Mouse (Mus musculus) ES-Bruce4 (cell line): ENCODE results near the gene C1ql4. TPM values are rescaled to one million over a fixed set of nuclear protein-coding genes. Genes with fewer than 3 reads are reported as not detected.
A peak's percentile ranks its signal among the peaks of the same experiment; 100 is the strongest.

Experiments used
- H3K27ac ChIP-seq: 2 replicates; pipeline ENCODE4 v1.5.1; 2012; ENCODE audit warnings: low read length, inconsistent platforms; ENCODE audit not compliant: insufficient read depth
- H3K27me3 ChIP-seq: 2 replicates; pipeline ENCODE4 v1.6.1; 2012; ENCODE audit warnings: mild to moderate bottlenecking, low read length, inconsistent platforms; ENCODE audit not compliant: control insufficient read depth, poor library complexity, insufficient read depth, severe bottlenecking
- H3K36me3 ChIP-seq: 2 replicates; pipeline ENCODE4 v1.6.1; 2012; ENCODE audit warnings: inconsistent platforms, mild to moderate bottlenecking, low read length, moderate library complexity; ENCODE audit not compliant: control insufficient read depth, poor library complexity, insufficient read depth, severe bottlenecking
- H3K4me1 ChIP-seq: one replicate; pipeline ENCODE4 v1.8.1; 2011; ENCODE audit warnings: low read length; ENCODE audit not compliant: control insufficient read depth, insufficient read depth
- H3K4me3 ChIP-seq: 2 replicates; pipeline ENCODE4 v1.5.1; 2011; ENCODE audit warnings: low read depth, mild to moderate bottlenecking, low read length
- H3K9ac ChIP-seq: 2 replicates; pipeline ENCODE4 v1.6.1; 2012; ENCODE audit warnings: low read depth, mild to moderate bottlenecking, inconsistent platforms; ENCODE audit not compliant: poor library complexity, severe bottlenecking
- H3K9me3 ChIP-seq: replicated peaks from 2 replicates; pipeline ENCODE4 v1.6.1; 2012; ENCODE audit warnings: mild to moderate bottlenecking, low read length, inconsistent platforms; ENCODE audit not compliant: control insufficient read depth, poor library complexity, insufficient read depth, severe bottlenecking
- CTCF ChIP-seq: IDR thresholded peaks from one replicate; pipeline ENCODE4 v1.8.1; 2011; ENCODE audit warnings: low read depth, low read length
- EP300 ChIP-seq: IDR thresholded peaks from 2 replicates; pipeline ENCODE4 v1.6.1; 2011; ENCODE audit warnings: low read depth, low read length; ENCODE audit not compliant: insufficient read depth
- POLR2A ChIP-seq: IDR thresholded peaks from one replicate; pipeline ENCODE4 v1.8.1; 2011; ENCODE audit warnings: low read length; ENCODE audit not compliant: insufficient read depth
- polyA plus RNA-seq: library from polyadenylated mRNA; stranded (reverse); fragments of >200 nt; gene quantifications from 2 replicates; pipeline ENCODE4 v1.2.4, GENCODE M21; 2011; ENCODE audit warnings: low read depth; ENCODE audit not compliant: missing spikeins, insufficient read depth, insufficient read length

The C1ql4 gene
- polyA plus RNA-seq, 1 experiment, result 0.96 TPM

GRCm38 (mm10) chr15:99039996-99040919, 47.4 kb downstream of the C1ql4 start:
- Histone ChIP-seq H3K27ac (no peak overlapping the region), H3K9ac (0 out of 2 replicates have a peak overlapping the region, but pooled peaks have one; percentile 1), H3K4me3 (no peak overlapping the region), H3K9me3 (no peaks in the 10 kb centered on the region), H3K36me3 (peaks cover 16% of the 10 kb centered on the region), H3K4me1 (peaks cover 6% of the 10 kb centered on the region), H3K27me3 (no peaks in the 10 kb centered on the region)
- no peak for TF ChIP-seq POLR2A
- TF ChIP-seq CTCF, result peak; percentile 64

DNA sequence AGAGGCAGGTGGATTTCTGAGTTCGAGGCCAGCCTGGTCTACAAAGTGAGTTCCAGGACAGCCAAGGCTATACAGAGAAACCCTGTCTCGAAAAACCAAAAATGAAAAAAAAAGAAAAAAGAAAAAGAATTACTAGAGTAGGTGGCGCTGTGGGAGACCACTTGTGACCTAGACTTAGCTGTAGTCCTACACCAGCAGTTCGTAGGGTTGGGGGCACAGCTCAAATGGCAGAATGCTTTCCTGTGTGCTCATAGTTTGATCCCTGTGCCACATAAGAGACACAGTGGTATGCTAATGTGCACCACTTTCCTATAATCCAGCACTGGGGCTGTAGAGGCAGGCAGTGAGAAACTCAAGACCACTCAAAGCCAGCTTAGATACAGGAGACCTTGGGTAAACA, 48.3 kb downstream of the C1ql4 start:
- peaks cover 4% of the 10 kb centered on the region for H3K4me1 ChIP-seq
- H3K4me3 ChIP-seq, result no peak overlapping the region
- H3K36me3 ChIP-seq, result peaks cover 26% of the 10 kb centered on the region
- H3K27ac ChIP-seq, result no peak overlapping the region
- H3K27me3 ChIP-seq, result no peaks in the 10 kb centered on the region
- TF ChIP-seq POLR2A (no peak), CTCF (no peak), EP300 (no peak)
- no peaks in the 10 kb centered on the region for H3K9me3 ChIP-seq
- no peak overlapping the region for H3K9ac ChIP-seq

DNA sequence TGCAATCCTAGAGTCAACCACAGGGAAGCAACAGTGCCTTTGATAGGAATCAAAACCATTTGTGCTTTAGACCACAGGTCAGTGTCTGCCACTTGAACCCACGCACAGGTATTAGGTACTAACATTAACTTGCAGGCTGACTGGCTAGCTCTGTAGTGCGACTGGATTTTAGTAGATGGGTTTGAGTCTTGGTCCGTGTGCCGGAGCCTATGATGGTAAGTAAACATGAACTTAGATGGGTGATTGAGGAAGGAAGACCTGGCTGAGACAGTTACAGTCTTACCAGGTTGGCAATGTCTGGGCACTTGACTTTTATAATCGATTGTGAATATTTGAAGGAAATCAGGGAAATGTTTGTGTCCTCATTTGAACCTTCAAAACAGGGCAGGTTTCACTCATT, 48.8 kb downstream of the C1ql4 start:
- Histone ChIP-seq H3K4me3 (no peak overlapping the region), H3K27me3 (no peaks in the 10 kb centered on the region), H3K4me1 (peaks cover 4% of the 10 kb centered on the region), H3K36me3 (peaks cover 28% of the 10 kb centered on the region), H3K9ac (no peak overlapping the region), H3K9me3 (no peaks in the 10 kb centered on the region), H3K27ac (peak overlapping the region; percentile 28; the same call in 1 of the 2 replicates)
- no peak for TF ChIP-seq CTCF
- TF ChIP-seq EP300, result no peak
- TF ChIP-seq POLR2A, result no peak

DNA sequence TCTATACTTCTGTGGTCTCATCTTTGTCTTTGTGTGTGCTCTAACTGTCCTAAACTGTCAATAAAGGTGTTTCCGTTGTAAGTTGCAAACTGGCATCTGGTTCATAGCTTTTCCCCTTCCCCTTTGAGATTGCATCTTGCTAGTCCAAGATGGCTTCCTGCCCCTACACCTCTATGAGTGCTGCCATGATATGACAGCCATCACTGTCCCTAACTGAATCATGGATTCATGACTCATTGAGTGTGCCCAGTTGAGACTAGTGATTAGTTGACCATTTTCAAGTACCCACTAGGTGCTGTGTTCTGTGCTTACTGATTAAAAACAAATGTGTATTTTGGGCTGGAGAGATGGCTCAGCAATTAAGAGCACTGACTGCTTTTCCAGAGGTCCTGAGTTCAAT, 49.6 kb downstream of the C1ql4 start:
- Histone ChIP-seq H3K36me3 (peaks cover 35% of the 10 kb centered on the region), H3K9ac (no peak overlapping the region), H3K27me3 (no peaks in the 10 kb centered on the region), H3K4me3 (no peak overlapping the region), H3K9me3 (no peaks in the 10 kb centered on the region), H3K27ac (no peak overlapping the region), H3K4me1 (peaks cover 4% of the 10 kb centered on the region)
- TF ChIP-seq POLR2A, result no peak
- no peak for TF ChIP-seq CTCF
- no peak for TF ChIP-seq EP300

GRCm38 (mm10) chr15:99036249-99036905, 51.2 kb downstream of the C1ql4 start:
- H3K27ac ChIP-seq, result no peak overlapping the region; the same call in 1 of the 2 replicates
- TF ChIP-seq POLR2A, result no peak
- no peak for TF ChIP-seq EP300

GRCm38 (mm10) chr15:99035431-99035830, 52.2 kb downstream of the C1ql4 start:
- Histone ChIP-seq H3K4me3 (no peak overlapping the region), H3K4me1 (peaks cover 4% of the 10 kb centered on the region), H3K27ac (no peak overlapping the region), H3K9me3 (no peaks in the 10 kb centered on the region), H3K36me3 (peaks cover 43% of the 10 kb centered on the region), H3K27me3 (no peaks in the 10 kb centered on the region), H3K9ac (no peak overlapping the region)
- TF ChIP-seq CTCF (no peak), POLR2A (no peak), EP300 (no peak)

More at GRCm38 (mm10) chr15:99036249-99036905, 51.2 kb downstream of the C1ql4 start:
- H3K27me3 ChIP-seq, result no peaks in the 10 kb centered on the region
- no peaks in the 10 kb centered on the region for H3K9me3 ChIP-seq
- H3K4me1 ChIP-seq, result peaks cover 4% of the 10 kb centered on the region
- peaks cover 43% of the 10 kb centered on the region for H3K36me3 ChIP-seq
- no peak overlapping the region for H3K4me3 ChIP-seq
- H3K9ac ChIP-seq, result no peak overlapping the region

Other genes starting within 250 kb of the C1ql4 start
- 51.9 and 62.2 TPM in 2 replicates for gene Kmt2d, start 216.6 kb downstream of the C1ql4 start, polyA plus RNA-seq
- 40.3 and 41.9 TPM in 2 replicates for gene Rhebl1, start 193.3 kb downstream of the C1ql4 start, polyA plus RNA-seq
- gene Dhh, start 189.3 kb downstream of the C1ql4 start, polyA plus RNA-seq, result 0.40 and 0.78 TPM in 2 replicates
- gene Lmbr1l, start 169.6 kb downstream of the C1ql4 start, polyA plus RNA-seq, result 30.9 and 33.4 TPM in 2 replicates
- gene Tuba1b, start 153.3 kb downstream of the C1ql4 start, polyA plus RNA-seq, result 3,464 and 4,107 TPM in 2 replicates
- gene Gm49450, start 134.3 kb downstream of the C1ql4 start, polyA plus RNA-seq, result not detected in 2 replicates
- 700 and 767 TPM in 2 replicates for gene Tuba1a, start 134.1 kb downstream of the C1ql4 start, polyA plus RNA-seq
- gene Tuba1c, start 57.9 kb downstream of the C1ql4 start, polyA plus RNA-seq, result 407 and 426 TPM in 2 replicates
- gene Prph, start 32.6 kb downstream of the C1ql4 start, polyA plus RNA-seq, result 8.0 and 11.5 TPM in 2 replicates
- gene Troap, start 13.2 kb downstream of the C1ql4 start, polyA plus RNA-seq, result 43.3 and 46.5 TPM in 2 replicates
- gene Dnajc22, start 5.4 kb upstream of the C1ql4 start, polyA plus RNA-seq, result 5.0 and 5.4 TPM in 2 replicates
- gene Spats2, start 38.1 kb upstream of the C1ql4 start, polyA plus RNA-seq, result 60.7 and 65.1 TPM in 2 replicates
- 0.99 and 1.3 TPM in 2 replicates for gene Kcnh3, start 137.0 kb upstream of the C1ql4 start, polyA plus RNA-seq
- 76.2 and 84.9 TPM in 2 replicates for gene Mcrs1, start 164.1 kb upstream of the C1ql4 start, polyA plus RNA-seq
- 42.8 and 51.2 TPM in 2 replicates for gene Prpf40b, start 207.3 kb upstream of the C1ql4 start, polyA plus RNA-seq
- not detected in 2 replicates for gene Fam186b, start 208.1 kb upstream of the C1ql4 start, polyA plus RNA-seq